Mouse (Mus musculus) forebrain, embryonic 16.5 days (tissue): ENCODE measurements around the gene St13. TPM values are rescaled to one million over a fixed set of nuclear protein-coding genes. Genes with fewer than 3 reads are reported as not detected.

ENCODE experiments used
- ATAC-seq: fragments of 200-750 bp; cut with Nextera tagmentation; 2 replicates; pipeline ENCODE4 v1.8.0; 2017; ENCODE audit warnings: mild to moderate bottlenecking, moderate library complexity
- H3K27ac ChIP-seq: fragments of 300-500 bp; sonication (generic); 2 replicates; pipeline ENCODE4 v1.5.1; 2014; ENCODE audit warnings: low read length, control low read depth
- H3K27me3 ChIP-seq: fragments of 300-500 bp; sonication (generic); replicated peaks from 2 replicates; pipeline ENCODE4 v1.6.1; 2014; ENCODE audit warnings: low read length; ENCODE audit not compliant: control insufficient read depth, insufficient read depth
- H3K36me3 ChIP-seq: fragments of 300-500 bp; sonication (generic); 2 replicates; pipeline ENCODE4 v1.6.1; 2014; ENCODE audit not compliant: control insufficient read depth, insufficient read depth
- H3K4me1 ChIP-seq: fragments of 300-500 bp; sonication (generic); replicated peaks from 2 replicates; pipeline ENCODE4 v1.6.1; 2014; ENCODE audit warnings: low read length; ENCODE audit not compliant: control insufficient read depth, insufficient read depth
- H3K4me2 ChIP-seq: fragments of 300-500 bp; sonication (generic); 2 replicates; pipeline ENCODE4 v1.6.1; 2014; ENCODE audit warnings: mild to moderate bottlenecking, low read length, control low read depth
- H3K4me3 ChIP-seq: fragments of 300-500 bp; sonication (generic); replicated peaks from 2 replicates; pipeline ENCODE4 v1.5.1; 2014; ENCODE audit warnings: mild to moderate bottlenecking, low read length, control low read depth
- H3K9ac ChIP-seq: fragments of 300-500 bp; sonication (generic); replicated peaks from 2 replicates; pipeline ENCODE4 v1.6.1; 2014; ENCODE audit warnings: low read depth, low read length, control low read depth
- H3K9me3 ChIP-seq: fragments of 300-500 bp; sonication (generic); 2 replicates; pipeline ENCODE4 v1.6.1; 2016; ENCODE audit warnings: low read length; ENCODE audit not compliant: control insufficient read depth
- WGBS: fragments of 180-500 bp; shearing (Covaris S2); extraction: QIAGEN DNeasy Blood & Tissue Kit; methylation state at CpG from one replicate; pipeline ENCODE4 v1.1.7; 2014; 5-methylcytosine and 5-hydroxymethylcytosine counted together
- polyA plus RNA-seq: library from polyadenylated mRNA; unstranded; fragments of >200 nt; fragmentation: Nextera tagmentation; extraction: Ambion mirVana; gene quantifications from 2 replicates; pipeline ENCODE4 v1.2.1, GENCODE M21; 2015

The St13 gene
- polyA plus RNA-seq, 1 experiment from 2014 or later, result 206 TPM

- ATAC-seq, result no peak
- Histone ChIP-seq H3K4me1 (no peaks in the 10 kb centered on the region), H3K4me2 (no peak overlapping the region), H3K9me3 (no peaks in the 10 kb centered on the region), H3K4me3 (no peak overlapping the region), H3K27me3 (no peaks in the 10 kb centered on the region), H3K9ac (no peak overlapping the region), H3K27ac (no peak overlapping the region), H3K36me3 (peaks cover 13% of the 10 kb centered on the region)
- 95% methylated on average over 2 of the region's 2 CpGs for WGBS
Observed at GRCm38 (mm10) chr15:81341426-81341825, 58.5 kb downstream of the St13 start.

GRCm38 (mm10) chr15:81339158-81339557 lies 60.7 kb downstream of the St13 start:
- Histone ChIP-seq H3K9ac (no peak overlapping the region), H3K36me3 (peaks cover 13% of the 10 kb centered on the region), H3K9me3 (no peaks in the 10 kb centered on the region), H3K27me3 (no peaks in the 10 kb centered on the region), H3K27ac (no peak overlapping the region), H3K4me1 (no peaks in the 10 kb centered on the region), H3K4me2 (no peak overlapping the region), H3K4me3 (no peak overlapping the region)
- no peak for ATAC-seq
- 97% methylated on average over 3 of the region's 3 CpGs for WGBS

DNA sequence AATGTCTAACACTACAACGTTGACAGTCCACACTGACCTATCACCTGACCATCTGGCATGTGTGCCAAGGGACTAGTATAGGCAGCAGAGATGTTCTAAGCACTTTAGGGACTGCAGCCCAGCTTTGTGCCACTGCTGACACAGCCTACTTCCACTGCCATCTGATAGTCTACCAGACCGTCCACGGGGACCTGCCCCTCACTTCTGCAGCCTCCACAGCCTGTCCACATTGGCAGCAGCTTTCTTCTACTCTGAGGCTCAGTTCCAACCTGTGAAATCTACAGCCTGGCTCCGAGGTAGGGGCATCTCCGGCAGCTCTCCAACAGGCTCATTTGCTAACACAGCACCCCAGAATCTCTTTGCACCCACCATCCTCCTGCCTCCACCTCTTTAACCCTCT lies 63.4 kb downstream of the St13 start:
- Histone ChIP-seq H3K9ac (no peak overlapping the region), H3K9me3 (no peaks in the 10 kb centered on the region), H3K36me3 (peaks cover 8% of the 10 kb centered on the region; the same call in 1 of the 2 replicates), H3K27ac (peak overlapping the region; percentile 48; the same call in 1 of the 2 replicates), H3K4me2 (no peak overlapping the region), H3K4me3 (no peak overlapping the region), H3K27me3 (no peaks in the 10 kb centered on the region), H3K4me1 (no peaks in the 10 kb centered on the region)
- WGBS, result 76% methylated on average over 5 of the region's 5 CpGs
- no peak; the same call in 1 of the 2 replicates for ATAC-seq

DNA sequence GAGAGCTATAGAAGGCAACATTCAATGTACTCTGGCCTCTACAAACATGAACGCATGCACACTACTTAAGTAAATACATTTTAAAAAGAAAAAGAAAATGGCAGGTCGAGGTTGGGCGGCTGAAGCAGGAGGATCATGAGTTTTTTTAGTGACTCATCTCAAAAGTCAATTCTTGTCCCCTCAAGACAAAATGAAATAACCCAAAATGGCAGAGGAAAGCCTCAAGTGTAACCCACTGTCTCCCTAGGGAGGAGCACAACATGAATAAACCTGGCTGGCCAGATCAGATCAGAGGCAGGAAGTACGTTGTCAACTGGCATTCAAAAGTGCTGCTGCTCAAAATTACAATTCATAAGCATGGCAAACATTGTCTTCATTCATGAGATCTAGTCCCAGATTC lies 67.4 kb downstream of the St13 start:
- peaks cover 8% of the 10 kb centered on the region; the same call in 1 of the 2 replicates for H3K36me3 ChIP-seq
- WGBS, result 95% methylated on average over 4 of the region's 4 CpGs

GRCm38 (mm10) chr15:81330816-81331433 lies 69.0 kb downstream of the St13 start:
- 52% methylated on average over 3 of the region's 3 CpGs for WGBS
- H3K36me3 ChIP-seq, result peaks cover 5% of the 10 kb centered on the region; the same call in 1 of the 2 replicates
- H3K4me1 ChIP-seq, result no peaks in the 10 kb centered on the region
- no peak overlapping the region for H3K4me2 ChIP-seq
- H3K9me3 ChIP-seq, result no peaks in the 10 kb centered on the region
- H3K9ac ChIP-seq, result no peak overlapping the region
- H3K27me3 ChIP-seq, result no peaks in the 10 kb centered on the region
- no peak for ATAC-seq
- no peak overlapping the region for H3K27ac ChIP-seq
- no peak overlapping the region for H3K4me3 ChIP-seq

More for the DNA sequence above, 67.4 kb downstream of the St13 start:
- Histone ChIP-seq H3K27ac (no peak overlapping the region), H3K4me1 (no peaks in the 10 kb centered on the region), H3K9me3 (no peaks in the 10 kb centered on the region), H3K4me2 (no peak overlapping the region), H3K9ac (no peak overlapping the region), H3K27me3 (no peaks in the 10 kb centered on the region), H3K4me3 (no peak overlapping the region)
- ATAC-seq, result no peak

GRCm38 (mm10) chr15:81329721-81330369 lies 70.0 kb downstream of the St13 start:
- Histone ChIP-seq H3K27me3 (no peaks in the 10 kb centered on the region), H3K9me3 (no peaks in the 10 kb centered on the region), H3K4me2 (no peak overlapping the region), H3K4me3 (no peak overlapping the region), H3K4me1 (no peaks in the 10 kb centered on the region), H3K27ac (no peak overlapping the region), H3K9ac (no peak overlapping the region), H3K36me3 (peaks cover 5% of the 10 kb centered on the region; the same call in 1 of the 2 replicates)
- no peak for ATAC-seq
- WGBS, result 71% methylated on average over 5 of the region's 5 CpGs

DNA sequence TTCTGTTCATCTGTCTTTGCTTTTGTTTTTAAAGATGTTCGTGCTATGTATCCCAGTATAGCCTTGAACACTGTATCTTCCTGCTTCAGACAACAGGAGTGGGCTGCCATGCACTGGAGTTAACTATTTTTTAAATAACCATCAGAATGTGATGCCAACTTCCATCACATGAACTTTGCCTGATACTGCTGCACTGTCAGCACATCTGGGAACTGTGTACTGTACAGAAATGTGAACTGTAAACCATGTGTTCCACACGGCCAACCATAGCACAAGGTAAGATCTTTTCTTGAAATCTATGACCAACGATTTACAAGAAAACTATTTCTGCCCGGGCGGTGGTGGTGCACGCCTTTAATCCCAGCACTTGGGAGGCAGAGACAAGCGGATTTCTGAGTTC lies 72.4 kb downstream of the St13 start:
- no peaks in the 10 kb centered on the region for H3K9me3 ChIP-seq
- no peak overlapping the region for H3K4me3 ChIP-seq
- WGBS, result 96% methylated on average over 7 of the region's 7 CpGs
- no peak overlapping the region for H3K27ac ChIP-seq
- no peak for ATAC-seq
- peaks cover 7% of the 10 kb centered on the region; the same call in 1 of the 2 replicates for H3K36me3 ChIP-seq
- H3K4me2 ChIP-seq, result no peak overlapping the region
- no peaks in the 10 kb centered on the region for H3K27me3 ChIP-seq
- H3K4me1 ChIP-seq, result no peaks in the 10 kb centered on the region
- H3K9ac ChIP-seq, result no peak overlapping the region

GRCm38 (mm10) chr15:81324979-81325378 lies 74.9 kb downstream of the St13 start:
- WGBS, result 85% methylated on average over 4 of the region's 4 CpGs
- no peaks in the 10 kb centered on the region for H3K4me1 ChIP-seq

GRCm38 (mm10) chr15:81320137-81320536 lies 79.7 kb downstream of the St13 start:
- Histone ChIP-seq H3K9ac (no peak overlapping the region), H3K27ac (no peak overlapping the region), H3K9me3 (no peaks in the 10 kb centered on the region), H3K4me2 (no peak overlapping the region), H3K4me3 (no peak overlapping the region), H3K4me1 (no peaks in the 10 kb centered on the region), H3K36me3 (peaks cover 15% of the 10 kb centered on the region), H3K27me3 (no peaks in the 10 kb centered on the region)
- 91% methylated on average over 3 of the region's 3 CpGs for WGBS
- ATAC-seq, result no peak

More at GRCm38 (mm10) chr15:81324979-81325378, 74.9 kb downstream of the St13 start:
- Histone ChIP-seq H3K4me3 (no peak overlapping the region), H3K27ac (no peak overlapping the region), H3K4me2 (no peak overlapping the region), H3K9ac (no peak overlapping the region), H3K9me3 (no peaks in the 10 kb centered on the region), H3K27me3 (no peaks in the 10 kb centered on the region), H3K36me3 (peaks cover 10% of the 10 kb centered on the region; the same call in 1 of the 2 replicates)
- no peak for ATAC-seq
